Mouse (Mus musculus) kidney, adult 2 months (tissue): ENCODE data around the gene Pcgf2. TPM values are rescaled to one million over a fixed set of nuclear protein-coding genes. Genes with fewer than 3 reads are reported as not detected.
A peak's percentile ranks its signal among the peaks of the same experiment; 100 is the strongest.

Experiments used
- DNase-seq: peaks from one replicate; pipeline ENCODE4 v3.0.0; 2021
- H3K27ac ChIP-seq: fragments of 200-500 bp; 2 replicates; pipeline ENCODE4 v1.5.1; 2012; ENCODE audit warnings: low read depth, low read length, control low read depth, inconsistent platforms; ENCODE audit not compliant: insufficient read depth
- H3K27me3 ChIP-seq: fragments of 200-500 bp; replicated peaks from 2 replicates; pipeline ENCODE4 v1.6.1; 2012; ENCODE audit warnings: mild to moderate bottlenecking, moderate library complexity, low read length, inconsistent platforms; ENCODE audit not compliant: control insufficient read depth, insufficient read depth
- H3K36me3 ChIP-seq: fragments of 200-500 bp; 2 replicates; pipeline ENCODE4 v1.6.1; 2012; ENCODE audit warnings: mild to moderate bottlenecking, moderate library complexity, low read length, inconsistent platforms; ENCODE audit not compliant: control insufficient read depth, insufficient read depth
- H3K4me1 ChIP-seq: fragments of 200-500 bp; 2 replicates; pipeline ENCODE4 v1.6.1; 2011; ENCODE audit warnings: low read length; ENCODE audit not compliant: control insufficient read depth, insufficient read depth
- H3K4me3 ChIP-seq: fragments of 200-500 bp; 2 replicates; pipeline ENCODE4 v1.5.1; 2011; ENCODE audit warnings: mild to moderate bottlenecking, low read depth, low read length, control low read depth; ENCODE audit not compliant: insufficient read depth
- CTCF ChIP-seq: fragments of 200-500 bp; conservative IDR thresholded peaks from 2 replicates; pipeline ENCODE4 v1.5.1; 2011; ENCODE audit warnings: low read depth, mild to moderate bottlenecking, control low read depth, low read length, moderate library complexity, mixed read lengths; ENCODE audit not compliant: insufficient read depth, insufficient read length
- POLR2A ChIP-seq: fragments of 200-500 bp; IDR thresholded peaks from one replicate; pipeline ENCODE4 v1.6.1; 2011; ENCODE audit warnings: low read depth, low read length, control low read depth
- WGBS: fragments of 180-500 bp; shearing (Covaris S2); methylation state at CpG from one replicate; pipeline ENCODE4 v1.1.7; 2018; 5-methylcytosine and 5-hydroxymethylcytosine counted together
- polyA plus RNA-seq: library from polyadenylated mRNA; depleted of rRNA; stranded (reverse); fragments of >200 nt; gene quantifications from 2 replicates; pipeline ENCODE4 v1.2.3, GENCODE M21; 2012

Pcgf2 gene
- polyA plus RNA-seq, 1 experiment = 53.9 TPM

- Histone ChIP-seq H3K4me1 (0 out of 2 replicates have a peak, but pooled peaks cover 3% of the 10 kb centered on the region), H3K27ac (no peak overlapping the region), H3K36me3 (no peaks in the 10 kb centered on the region), H3K4me3 (no peak overlapping the region), H3K27me3 (no peaks in the 10 kb centered on the region)
- 62% methylated on average over 17 of the region's 17 CpGs for WGBS
- no peak for TF ChIP-seq POLR2A
- no peak for TF ChIP-seq CTCF
- DNase-seq = peak; percentile 55
Observed at GRCm38 (mm10) chr11:97694921-97695711, 5.2 kb downstream of the Pcgf2 start.

GRCm38 (mm10) chr11:97694435-97694834, 5.9 kb downstream of the Pcgf2 start:
- Histone ChIP-seq H3K4me3 (no peak overlapping the region), H3K27me3 (no peaks in the 10 kb centered on the region), H3K4me1 (0 out of 2 replicates have a peak, but pooled peaks cover 3% of the 10 kb centered on the region), H3K27ac (no peak overlapping the region), H3K36me3 (no peaks in the 10 kb centered on the region)
- no peak for DNase-seq
- WGBS = 77% methylated on average over 4 of the region's 4 CpGs
- TF ChIP-seq CTCF (no peak), POLR2A (no peak)

DNA sequence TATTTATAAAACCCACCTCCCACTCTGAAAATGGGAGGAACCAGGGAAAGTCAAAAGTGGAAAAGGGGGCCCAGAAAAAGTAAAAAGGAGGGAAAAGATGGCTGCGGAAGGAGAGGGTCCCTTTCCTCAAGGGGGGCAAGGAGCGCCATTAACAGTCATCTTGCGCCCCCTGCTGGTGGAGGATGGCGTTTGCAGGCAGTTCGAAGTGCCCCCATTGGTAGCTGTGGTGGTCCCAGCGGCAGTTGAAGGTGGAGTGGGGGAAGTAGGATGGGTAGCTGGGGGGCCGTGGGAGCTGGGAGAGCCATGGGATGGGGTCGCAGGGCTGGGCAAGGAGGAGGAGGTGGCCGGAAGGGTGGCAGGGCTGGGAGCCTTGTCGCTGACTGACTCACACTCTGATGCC, 10.4 kb downstream of the Pcgf2 start:
- peak; percentile 38 for DNase-seq
- no peaks in the 10 kb centered on the region for H3K27me3 ChIP-seq
- peak; percentile 87 for TF ChIP-seq CTCF
- TF ChIP-seq POLR2A = no peak
- no peaks in the 10 kb centered on the region for H3K36me3 ChIP-seq
- WGBS = 25% methylated on average over 10 of the region's 10 CpGs
- no peak overlapping the region for H3K4me3 ChIP-seq
- H3K27ac ChIP-seq = no peak overlapping the region
- peaks cover 15% of the 10 kb centered on the region for H3K4me1 ChIP-seq

DNA sequence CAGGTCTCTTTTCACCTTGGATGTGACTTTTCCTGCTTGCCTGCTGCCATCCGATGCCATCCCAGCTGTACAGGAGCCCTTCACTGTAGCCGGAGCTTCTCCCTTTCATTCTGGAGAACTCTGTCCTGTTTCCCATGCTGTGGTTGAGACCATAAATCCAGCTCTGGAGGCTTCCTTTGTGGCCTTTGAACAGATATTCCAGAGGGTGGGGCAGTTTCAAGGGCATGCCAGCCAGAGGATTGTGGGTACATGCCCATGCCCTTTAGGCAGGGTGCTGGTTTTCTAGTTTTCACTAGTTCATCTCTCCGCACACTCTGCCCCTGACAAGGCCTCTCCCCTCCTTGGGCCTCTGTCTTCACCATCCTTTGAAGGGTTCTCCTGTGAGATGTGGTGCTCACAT, 13.2 kb downstream of the Pcgf2 start:
- no peaks in the 10 kb centered on the region for H3K27me3 ChIP-seq
- H3K4me3 ChIP-seq = peak overlapping the region; percentile 51; the same call in 1 of the 2 replicates
- peak; percentile 78 for DNase-seq
- H3K36me3 ChIP-seq = no peaks in the 10 kb centered on the region
- WGBS = 46% methylated on average over 3 of the region's 3 CpGs
- peak overlapping the region; percentile 20; the same call in 1 of the 2 replicates for H3K27ac ChIP-seq
- H3K4me1 ChIP-seq = peaks cover 17% of the 10 kb centered on the region
- no peak for TF ChIP-seq POLR2A
- TF ChIP-seq CTCF = no peak

GRCm38 (mm10) chr11:97686322-97686908, 13.9 kb downstream of the Pcgf2 start:
- no peaks in the 10 kb centered on the region for H3K27me3 ChIP-seq
- peak overlapping the region; percentile 51 for H3K4me3 ChIP-seq
- H3K36me3 ChIP-seq = no peaks in the 10 kb centered on the region
- DNase-seq = peak; percentile 33
- no peak for TF ChIP-seq CTCF
- TF ChIP-seq POLR2A = no peak
- H3K27ac ChIP-seq = peak overlapping the region; percentile 40
- H3K4me1 ChIP-seq = peaks cover 17% of the 10 kb centered on the region
- WGBS = 62% methylated on average over 11 of the region's 11 CpGs

DNA sequence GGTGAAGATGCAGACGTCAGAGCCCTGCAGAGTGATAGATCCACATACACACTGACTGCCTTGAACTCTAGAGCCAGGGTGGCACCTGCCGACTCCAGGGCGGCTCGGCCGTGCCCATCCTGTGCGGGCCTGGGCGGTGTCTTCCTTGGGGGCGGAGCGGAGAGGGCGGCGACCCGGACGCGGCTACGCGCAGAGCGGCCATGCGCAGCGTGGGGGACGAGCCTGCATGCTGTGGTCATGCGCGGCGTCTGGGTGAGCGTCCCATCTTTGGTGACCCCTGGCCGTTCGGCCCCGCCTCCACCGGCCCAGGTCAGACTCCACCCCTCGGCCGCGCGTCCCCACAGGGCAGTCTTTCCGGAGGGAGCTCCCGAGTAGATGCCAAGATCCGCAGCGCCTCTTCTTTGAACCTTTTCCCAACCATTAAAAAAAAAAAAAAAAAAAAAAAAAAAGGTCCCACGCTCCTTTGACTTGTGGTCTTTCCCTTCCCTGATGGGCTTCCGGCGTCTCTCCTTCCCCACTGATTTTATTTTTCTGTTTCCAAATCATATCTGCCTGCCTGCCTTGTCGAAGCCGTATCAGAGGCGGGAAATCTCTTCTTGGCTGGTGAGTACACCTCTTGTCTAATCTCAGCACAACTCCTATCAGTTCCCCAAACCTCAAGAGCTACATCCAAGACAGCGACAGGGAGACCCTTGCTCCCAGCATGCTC, 14.5 kb downstream of the Pcgf2 start, which contains the start of gene Cisd3:
Cisd3 (plus strand) TSS at position 214 of the 709 bp plus-strand sequence.
- Histone ChIP-seq H3K4me1 (peaks cover 17% of the 10 kb centered on the region), H3K27ac (peak within 1 kb of the TSS; percentile 58), H3K36me3 (no peaks in the 10 kb centered on the region), H3K27me3 (no peaks in the 10 kb centered on the region), H3K4me3 (peak within 1 kb of the TSS; percentile 51)
- peak; percentile 99 for DNase-seq
- under 1% methylated on average over 43 of the region's 43 CpGs for WGBS
- no peak for TF ChIP-seq CTCF
- peak; percentile 15 for TF ChIP-seq POLR2A

- peaks cover 17% of the 10 kb centered on the region for H3K4me1 ChIP-seq
- WGBS = 39% methylated on average over 7 of the region's 7 CpGs
- H3K27me3 ChIP-seq = no peaks in the 10 kb centered on the region
- DNase-seq = peak; percentile 25
- TF ChIP-seq POLR2A (no peak), CTCF (no peak)
- peak overlapping the region; percentile 58; the same call in 1 of the 2 replicates for H3K27ac ChIP-seq
- no peak overlapping the region for H3K4me3 ChIP-seq
- H3K36me3 ChIP-seq = no peaks in the 10 kb centered on the region
Observed at GRCm38 (mm10) chr11:97684766-97685165, 15.5 kb downstream of the Pcgf2 start.
